Mouse (Mus musculus) gastrocnemius, postnatal 10 days (tissue): ENCODE data around the gene Cd200r4. TPM values are rescaled to one million over a fixed set of nuclear protein-coding genes. Genes with fewer than 3 reads are reported as not detected.

ENCODE experiments used
- DNase-seq: peaks from one replicate; pipeline ENCODE4 v3.0.0; 2021; ENCODE audit warnings: mixed read lengths
- total RNA-seq, 2 experiments: library from RNA; stranded (reverse); gene quantifications; 2 replicates each; pipeline ENCODE4 v1.2.3; 2021

The Cd200r4 gene
- total RNA-seq, 2 experiments from 2014 or later: not detected

DNA sequence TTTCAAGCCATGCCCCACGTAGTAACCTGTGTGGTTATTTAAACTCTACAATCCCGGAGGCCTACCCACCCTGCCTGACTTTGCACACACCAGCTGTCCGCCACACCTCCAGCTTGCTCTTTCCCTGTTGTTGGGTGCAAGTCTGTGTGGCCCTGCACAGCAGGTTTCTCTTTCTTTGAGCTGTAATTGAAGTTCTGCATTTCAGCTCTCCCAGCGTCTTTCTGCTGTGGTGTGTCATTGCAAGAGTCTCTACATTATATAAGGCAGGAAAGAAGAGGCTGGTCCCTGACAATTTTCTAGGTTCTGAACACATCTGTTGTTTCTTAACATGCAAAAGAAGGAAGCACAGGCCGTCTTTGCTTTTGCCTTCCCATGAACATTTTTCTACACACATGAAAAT lies 65.1 kb downstream of the Cd200r4 start:
- DNase-seq: no peak

GRCm38 (mm10) chr16:44877595-44877994 lies 66.1 kb downstream of the Cd200r4 start:
- DNase-seq: no peak

Other genes with a start within 250 kb of the Cd200r4 start
- gene Nepro, start 87.4 kb upstream of the Cd200r4 start, total RNA-seq: 1 to 10 TPM; 4.4 to 5.6 TPM
- gene Gtpbp8, start 65.4 kb upstream of the Cd200r4 start, total RNA-seq: 10 to 100 TPM; 13.0 to 13.2 TPM
- under 1 TPM; 0.28 to 0.70 TPM for gene Cd200r1, start 46.0 kb upstream of the Cd200r4 start, total RNA-seq
- not detected for gene Cd200r2, start 55.4 kb downstream of the Cd200r4 start, total RNA-seq
- under 1 TPM; 0.26 to 0.43 TPM for gene Cd200r3, start 131.9 kb downstream of the Cd200r4 start, total RNA-seq